Mouse (Mus musculus): ENCODE data around the gene Hist1h4f. TPM values are rescaled to one million over a fixed set of nuclear protein-coding genes. Genes with fewer than 3 reads are reported as not detected.
"Not testable (repeated sequence)": the region's sequence is repeated elsewhere in the genome, so short reads cannot be mapped to it uniquely, and the experiment has no call there.

The Hist1h4f gene
- polyA plus RNA-seq, 2 experiments: 2.8 to 21.4 TPM

DNA sequence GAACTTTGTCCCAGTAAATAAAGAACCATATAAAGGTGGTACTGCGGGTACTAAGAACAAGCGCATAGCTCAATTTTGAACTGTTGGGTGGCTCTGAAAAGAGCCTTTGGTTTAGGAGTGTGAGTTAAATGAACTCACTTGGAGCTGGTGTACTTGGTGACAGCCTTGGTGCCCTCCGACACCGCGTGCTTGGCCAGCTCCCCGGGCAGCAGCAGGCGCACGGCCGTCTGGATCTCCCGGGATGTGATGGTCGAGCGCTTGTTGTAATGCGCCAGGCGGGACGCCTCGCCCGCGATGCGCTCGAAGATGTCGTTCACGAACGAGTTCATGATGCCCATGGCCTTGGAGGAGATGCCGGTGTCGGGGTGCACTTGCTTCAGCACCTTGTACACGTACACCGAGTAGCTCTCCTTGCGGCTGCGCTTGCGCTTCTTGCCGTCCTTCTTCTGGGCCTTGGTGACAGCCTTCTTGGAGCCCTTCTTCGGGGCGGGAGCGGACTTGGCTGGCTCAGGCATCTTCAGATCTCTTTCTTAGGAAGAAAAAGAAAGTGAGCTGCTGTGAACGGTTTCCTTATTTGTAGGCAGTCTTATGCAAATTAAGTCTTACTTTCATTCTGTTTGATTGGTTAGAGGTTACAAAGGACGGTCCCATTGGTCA, 34.1 kb upstream of the Hist1h4f start:
- H3K27me3 ChIP-seq (ENCODE audit: control insufficient read depth, insufficient read depth, low read length); H3K36me3 ChIP-seq (ENCODE audit: control insufficient read depth, insufficient read depth, low read length); H3K9me3 ChIP-seq (ENCODE audit: control insufficient read depth, low read length): not testable (repeated sequence)
- peaks cover 25% of the 10 kb centered on the region for H3K4me1 ChIP-seq (ENCODE audit: control insufficient read depth, insufficient read depth, low read length)
- peak overlapping the region; percentile 80 for H3K4me2 ChIP-seq (replicated peaks; ENCODE audit: low read depth, low read length, severe bottlenecking)
- peak overlapping the region; percentile 45 for H3K4me3 ChIP-seq (replicated peaks; ENCODE audit: low read length)
- peak overlapping the region; percentile 67 for H3K9ac ChIP-seq (ENCODE audit: low read depth, low read length, severe bottlenecking)
- peak overlapping the region; percentile 94 for H3K27ac ChIP-seq (replicated peaks; ENCODE audit: low read depth, low read length)
- DNase-seq (ENCODE audit: low spot score) (peak; percentile 95), ATAC-seq (ENCODE audit: low FRiP score, low read depth) (peak; percentile 85)
- WGBS: under 1% methylated on average over 22 of the region's 36 CpGs
- TF ChIP-seq POLR2A (IDR thresholded peaks at IDR 0.05; ENCODE audit: borderline replicate concordance, extremely low read depth, insufficient read depth, insufficient read length): peak; percentile 96; the same call in 1 of the 2 replicates

DNA sequence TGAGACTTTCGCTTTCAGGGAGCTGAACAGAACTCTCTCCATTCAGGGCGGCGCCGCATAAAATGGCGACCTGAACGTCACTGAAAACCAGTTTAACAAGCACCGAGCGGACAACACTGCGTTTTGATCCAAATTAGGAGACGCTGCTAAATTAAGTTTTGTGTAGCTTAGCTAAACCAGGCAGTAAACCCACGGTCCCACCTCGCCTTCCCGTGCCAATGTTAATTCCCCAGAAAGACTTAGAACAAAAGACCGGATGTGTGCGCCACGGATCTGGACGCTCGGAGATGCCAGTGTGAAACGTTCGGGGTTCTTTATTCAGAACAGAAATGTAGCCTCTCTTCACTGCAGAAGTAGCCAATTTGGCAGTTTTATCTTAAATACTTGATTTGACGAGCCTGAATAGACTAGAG, 33.6 kb upstream of the Hist1h4f start:
- H3K4me2 ChIP-seq (replicated peaks; ENCODE audit: low read depth, low read length, severe bottlenecking): peak overlapping the region; percentile 80
- H3K9ac ChIP-seq (ENCODE audit: low read depth, low read length, severe bottlenecking): peak overlapping the region; percentile 67
- no peak for ATAC-seq (ENCODE audit: low FRiP score, low read depth)
- H3K27ac ChIP-seq (replicated peaks; ENCODE audit: low read depth, low read length): peak overlapping the region; percentile 94
- H3K27me3 ChIP-seq (ENCODE audit: control insufficient read depth, insufficient read depth, low read length): no peaks in the 10 kb centered on the region
- TF ChIP-seq POLR2A (IDR thresholded peaks at IDR 0.05; ENCODE audit: borderline replicate concordance, extremely low read depth, insufficient read depth, insufficient read length): peak; percentile 88; the same call in 1 of the 2 replicates
- H3K4me3 ChIP-seq (replicated peaks; ENCODE audit: low read length): peak overlapping the region; percentile 45
- H3K9me3 ChIP-seq (ENCODE audit: control insufficient read depth, low read length): no peaks in the 10 kb centered on the region
- under 1% methylated on average over 21 of the region's 21 CpGs for WGBS
- peak; percentile 78 for DNase-seq (ENCODE audit: low spot score)
- no peaks in the 10 kb centered on the region for H3K36me3 ChIP-seq (ENCODE audit: control insufficient read depth, insufficient read depth, low read length)
- peaks cover 25% of the 10 kb centered on the region for H3K4me1 ChIP-seq (ENCODE audit: control insufficient read depth, insufficient read depth, low read length)

GRCm38 (mm10) chr13:23584331-23584730, 32.9 kb upstream of the Hist1h4f start:
- Histone ChIP-seq H3K36me3 (ENCODE audit: control insufficient read depth, insufficient read depth, low read length) (no peaks in the 10 kb centered on the region), H3K9me3 (ENCODE audit: control insufficient read depth, low read length) (no peaks in the 10 kb centered on the region), H3K4me1 (ENCODE audit: control insufficient read depth, insufficient read depth, low read length) (peaks cover 25% of the 10 kb centered on the region), H3K27ac (replicated peaks; ENCODE audit: low read depth, low read length) (peak overlapping the region; percentile 94), H3K9ac (ENCODE audit: low read depth, low read length, severe bottlenecking) (peak overlapping the region; percentile 67), H3K4me3 (replicated peaks; ENCODE audit: low read length) (peak overlapping the region; percentile 45), H3K4me2 (replicated peaks; ENCODE audit: low read depth, low read length, severe bottlenecking) (peak overlapping the region; percentile 80), H3K27me3 (ENCODE audit: control insufficient read depth, insufficient read depth, low read length) (no peaks in the 10 kb centered on the region)
- TF ChIP-seq POLR2A (IDR thresholded peaks at IDR 0.05; ENCODE audit: borderline replicate concordance, extremely low read depth, insufficient read depth, insufficient read length): no peak
- ATAC-seq (ENCODE audit: low FRiP score, low read depth): no peak
- no peak for DNase-seq (ENCODE audit: low spot score)

DNA sequence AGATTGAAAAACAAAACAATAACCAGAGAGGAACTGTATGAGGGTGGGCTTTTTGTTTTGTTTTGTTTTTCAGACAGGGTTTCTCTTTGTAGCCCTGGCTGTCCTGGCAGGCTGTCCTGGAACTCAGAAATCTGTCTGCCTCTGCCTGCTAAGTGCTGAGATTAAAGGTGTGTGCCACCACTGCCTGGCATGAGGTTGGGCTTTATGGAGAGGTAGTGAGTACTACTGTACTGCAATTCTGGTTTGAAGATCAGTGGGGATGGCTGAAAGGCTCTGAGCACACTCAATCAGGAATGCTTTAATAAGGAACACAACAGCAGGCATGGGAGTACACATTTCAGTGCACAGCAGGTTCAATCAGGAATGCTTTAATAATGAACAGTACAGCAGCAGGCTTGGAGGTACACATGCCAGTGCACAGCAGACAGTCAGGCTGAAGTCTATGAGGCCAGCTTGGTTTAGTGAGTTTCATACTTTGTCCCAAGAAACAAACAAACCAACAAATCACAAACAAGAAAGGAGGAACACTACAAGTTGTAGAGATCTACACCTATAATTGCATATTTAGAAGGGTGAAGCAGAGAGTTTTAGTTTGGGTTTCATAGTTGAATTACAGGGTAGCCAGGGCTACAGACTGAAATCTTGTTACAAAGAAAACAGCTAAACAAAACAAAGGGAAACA, 32.1 kb upstream of the Hist1h4f start:
- Histone ChIP-seq H3K4me3 (replicated peaks; ENCODE audit: low read length) (0 out of 2 replicates have a peak overlapping the region, but pooled peaks have one; percentile 49), H3K4me1 (ENCODE audit: control insufficient read depth, insufficient read depth, low read length) (peaks cover 25% of the 10 kb centered on the region), H3K9ac (ENCODE audit: low read depth, low read length, severe bottlenecking) (no peak overlapping the region), H3K9me3 (ENCODE audit: control insufficient read depth, low read length) (no peaks in the 10 kb centered on the region), H3K36me3 (ENCODE audit: control insufficient read depth, insufficient read depth, low read length) (no peaks in the 10 kb centered on the region), H3K4me2 (replicated peaks; ENCODE audit: low read depth, low read length, severe bottlenecking) (no peak overlapping the region; the same call in 1 of the 2 replicates), H3K27me3 (ENCODE audit: control insufficient read depth, insufficient read depth, low read length) (no peaks in the 10 kb centered on the region), H3K27ac (replicated peaks; ENCODE audit: low read depth, low read length) (peak overlapping the region; percentile 94)
- DNase-seq (ENCODE audit: low spot score) (no peak), ATAC-seq (ENCODE audit: low FRiP score, low read depth) (no peak)
- TF ChIP-seq POLR2A (IDR thresholded peaks at IDR 0.05; ENCODE audit: borderline replicate concordance, extremely low read depth, insufficient read depth, insufficient read length): no peak

- Histone ChIP-seq H3K4me1 (ENCODE audit: control insufficient read depth, insufficient read depth, low read length) (peaks cover 25% of the 10 kb centered on the region), H3K4me3 (replicated peaks; ENCODE audit: low read length) (peak overlapping the region; percentile 49), H3K9ac (ENCODE audit: low read depth, low read length, severe bottlenecking) (peak overlapping the region; percentile 66), H3K36me3 (ENCODE audit: control insufficient read depth, insufficient read depth, low read length) (no peaks in the 10 kb centered on the region), H3K4me2 (replicated peaks; ENCODE audit: low read depth, low read length, severe bottlenecking) (peak overlapping the region; percentile 70), H3K27me3 (ENCODE audit: control insufficient read depth, insufficient read depth, low read length) (no peaks in the 10 kb centered on the region), H3K9me3 (ENCODE audit: control insufficient read depth, low read length) (no peaks in the 10 kb centered on the region), H3K27ac (replicated peaks; ENCODE audit: low read depth, low read length) (peak overlapping the region; percentile 94)
- DNase-seq (ENCODE audit: low spot score) (no peak), ATAC-seq (ENCODE audit: low FRiP score, low read depth) (no peak)
- no peak for TF ChIP-seq POLR2A (IDR thresholded peaks at IDR 0.05; ENCODE audit: borderline replicate concordance, extremely low read depth, insufficient read depth, insufficient read length)
- 9% methylated on average over 6 of the region's 6 CpGs for WGBS
Observed at GRCm38 (mm10) chr13:23582219-23583056, 31.0 kb upstream of the Hist1h4f start.
